Mouse (Mus musculus) liver, postnatal 0 days (tissue): ENCODE results near the gene AW209491.

Experiments used
- CTCF ChIP-seq: sonication (generic); IDR thresholded peaks from 2 replicates; pipeline ENCODE4 v1.5.1; 2016; ENCODE audit warnings: antibody characterized with exemption, low read depth
- EP300 ChIP-seq: IDR thresholded peaks from 2 replicates; pipeline ENCODE4 v1.6.1; 2016; ENCODE audit warnings: antibody characterized with exemption, low read depth, mild to moderate bottlenecking

GRCm38 (mm10) chr13:14649301-14649700 lies 19.3 kb downstream of the AW209491 start:
- TF ChIP-seq CTCF: peak; percentile 52
- no peak for TF ChIP-seq EP300
